Mouse (Mus musculus) brain, embryonic 14.5 days (tissue): Measurements from ENCODE around the gene Ano5. TPM values are rescaled to one million over a fixed set of nuclear protein-coding genes. Genes with fewer than 3 reads are reported as not detected.
A peak's percentile ranks its signal among the peaks of the same experiment; 100 is the strongest.

Experiments
- DNase-seq: peaks from one replicate; pipeline ENCODE4 v3.0.0-alpha.2; 2011; ENCODE audit warnings: low read depth
- CTCF ChIP-seq: fragments of 200-500 bp; IDR thresholded peaks from 2 replicates; pipeline ENCODE4 v1.5.1; 2012; ENCODE audit warnings: inconsistent platforms, mild to moderate bottlenecking, moderate library complexity, borderline replicate concordance; ENCODE audit not compliant: insufficient read depth, insufficient read length; ENCODE audit errors: extremely low read depth
- POLR2A ChIP-seq: fragments of 200-500 bp; IDR thresholded peaks from 2 replicates; pipeline ENCODE4 v1.6.1; 2012; ENCODE audit warnings: mild to moderate bottlenecking, inconsistent platforms, borderline replicate concordance; ENCODE audit not compliant: poor library complexity, insufficient read depth, insufficient read length, severe bottlenecking; ENCODE audit errors: extremely low read depth
- polyA plus RNA-seq: library from polyadenylated mRNA; depleted of rRNA; stranded (reverse); fragments of >200 nt; gene quantifications from 2 replicates; pipeline ENCODE4 v1.2.3, GENCODE M21; 2012; rRNA removed

Ano5 gene
- 0.35 and 0.57 TPM in 2 replicates for polyA plus RNA-seq

DNA sequence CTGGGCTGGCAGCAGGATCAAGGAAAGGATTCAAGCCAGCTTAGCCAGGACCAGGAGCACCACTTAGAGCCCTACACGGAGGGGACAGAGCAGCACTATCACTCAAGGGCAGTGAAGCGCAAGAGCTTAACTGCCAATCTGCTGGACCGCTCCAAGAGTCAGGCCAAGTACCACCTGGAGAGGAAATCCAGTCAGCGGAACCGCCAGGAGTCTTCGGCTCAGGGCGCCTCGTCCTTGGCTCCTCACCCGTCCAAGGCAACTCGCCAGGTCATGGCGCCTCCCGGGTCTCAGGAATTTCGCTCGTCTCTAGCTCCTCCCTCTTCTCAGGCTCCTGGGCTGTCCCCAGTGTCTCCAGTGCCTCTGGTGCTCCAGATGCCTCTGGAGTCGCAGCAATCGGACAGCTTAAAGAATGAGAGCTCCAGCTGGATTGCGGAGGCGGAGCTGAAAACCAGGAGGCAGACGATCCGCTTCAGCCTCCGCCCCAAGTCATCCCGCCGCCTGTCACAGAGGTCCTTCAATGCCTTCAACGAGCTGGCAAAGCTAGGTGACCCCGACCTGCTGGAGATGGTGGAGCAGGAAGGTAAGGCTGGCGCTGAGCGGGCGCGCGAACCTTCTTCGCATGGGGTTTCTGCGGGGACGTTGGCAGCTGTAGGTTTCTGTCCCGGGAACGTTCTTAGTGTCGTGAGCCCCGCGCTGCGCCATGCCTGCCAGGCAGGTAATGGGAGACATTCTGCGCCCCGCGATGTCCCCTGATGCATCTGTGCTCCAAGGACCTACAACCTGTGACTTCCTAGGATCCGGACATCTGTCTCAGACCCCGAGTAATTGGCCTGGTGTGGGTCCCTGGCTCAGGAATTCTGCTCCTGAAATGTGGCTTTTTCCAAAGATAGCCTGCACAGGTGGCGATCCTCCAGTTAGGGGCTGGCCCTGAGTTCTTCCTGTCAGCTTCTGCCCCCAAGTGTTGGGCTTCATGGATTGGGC, at the start of gene Ano5:
Gene Ano5 (plus strand): TSS at position 359 of the 981 bp plus-strand sequence.
- TF ChIP-seq POLR2A (no peak), CTCF (no peak)
- DNase-seq: peak; percentile 63

- DNase-seq: peak; percentile 78
- TF ChIP-seq POLR2A (no peak), CTCF (peak; percentile 54; the same call in 1 of the 2 replicates)
These were observed 11.4 kb upstream of the Ano5 start for GRCm38 (mm10) chr7:51499396-51499795.

DNA sequence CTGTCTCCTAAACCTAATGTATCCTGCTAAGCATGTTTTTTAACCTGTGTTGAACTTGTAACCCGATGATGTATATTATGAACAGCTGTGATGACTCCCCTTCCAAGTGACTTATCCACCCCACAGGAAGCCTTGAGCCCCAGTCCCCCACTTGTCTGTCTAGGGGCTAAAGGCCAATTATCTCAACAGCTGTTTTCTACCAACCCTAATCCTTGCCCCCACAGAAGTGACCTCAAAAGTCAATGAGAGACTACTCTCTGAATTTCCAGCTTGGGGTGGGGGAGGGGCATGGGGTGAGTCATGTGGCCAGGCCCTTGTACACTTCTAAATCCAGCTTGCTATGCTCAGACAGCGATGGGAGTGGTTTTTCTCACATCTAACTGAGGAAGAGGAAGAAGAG, 6.9 kb upstream of the Ano5 start:
- no peak for DNase-seq
- TF ChIP-seq POLR2A: no peak
- TF ChIP-seq CTCF: no peak

- no peak for TF ChIP-seq POLR2A
- TF ChIP-seq CTCF: no peak
These were observed 682 bp upstream of the Ano5 start for GRCm38 (mm10) chr7:51510147-51510546.

GRCm38 (mm10) chr7:51539344-51539743, 28.5 kb downstream of the Ano5 start:
- DNase-seq: no peak
- TF ChIP-seq CTCF (no peak), POLR2A (no peak)

More at GRCm38 (mm10) chr7:51510147-51510546, 682 bp upstream of the Ano5 start:
- DNase-seq: no peak

DNA sequence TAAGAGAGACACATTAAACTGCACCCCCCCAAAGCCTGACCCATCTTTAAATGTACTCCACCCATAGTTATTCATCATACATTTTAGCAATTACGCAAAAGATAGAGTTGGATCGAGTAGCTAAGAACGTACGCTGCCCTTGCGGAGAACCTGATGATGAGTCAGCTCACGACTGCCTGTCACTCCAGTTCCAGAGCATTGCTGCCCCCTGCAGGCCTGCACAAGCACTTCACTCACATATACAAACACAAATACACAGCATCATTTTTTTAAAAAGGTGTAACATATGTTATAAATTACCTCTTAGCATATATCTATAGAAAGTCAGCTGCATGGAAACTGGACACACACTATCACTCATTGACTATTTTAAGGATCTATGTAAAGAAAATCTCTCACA, 29.9 kb downstream of the Ano5 start:
- DNase-seq: peak; percentile 24
- peak; percentile 58; the same call in 1 of the 2 replicates for TF ChIP-seq CTCF
- no peak for TF ChIP-seq POLR2A

DNA sequence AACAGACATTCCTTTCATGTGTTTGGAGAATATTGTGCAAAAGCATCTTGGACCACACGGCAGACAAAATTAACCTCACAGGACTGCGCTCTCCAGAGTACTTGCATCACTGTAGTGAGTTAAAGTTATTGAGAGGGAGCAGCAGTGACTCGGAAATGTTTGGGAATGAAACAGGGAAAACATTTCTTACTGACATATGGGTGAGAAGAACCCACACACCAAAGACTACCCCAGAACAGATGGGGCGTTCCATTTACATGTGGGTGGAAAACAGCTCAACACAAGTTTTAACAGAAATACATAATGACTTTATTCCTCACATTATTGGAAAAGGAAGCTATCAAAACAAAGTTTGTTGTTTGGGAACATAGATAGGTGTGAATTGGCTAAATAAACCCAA, 89.2 kb downstream of the Ano5 start:
- no peak for TF ChIP-seq CTCF
- TF ChIP-seq POLR2A: no peak
- peak; percentile 46 for DNase-seq

- TF ChIP-seq CTCF (no peak), POLR2A (no peak)
- peak; percentile 60 for DNase-seq
These were observed 92.9 kb downstream of the Ano5 start for GRCm38 (mm10) chr7:51603741-51604140.

GRCm38 (mm10) chr7:51614404-51614803, 103.6 kb downstream of the Ano5 start:
- TF ChIP-seq POLR2A: no peak
- TF ChIP-seq CTCF: peak; percentile 28; the same call in 1 of the 2 replicates

GRCm38 (mm10) chr7:51617941-51618340, 107.1 kb downstream of the Ano5 start:
- TF ChIP-seq CTCF (no peak), POLR2A (no peak)
- peak; percentile 90 for DNase-seq

More at GRCm38 (mm10) chr7:51614404-51614803, 103.6 kb downstream of the Ano5 start:
- DNase-seq: peak; percentile 69

- no peak for TF ChIP-seq POLR2A
- TF ChIP-seq CTCF: no peak
- peak; percentile 77 for DNase-seq
These were observed 107.6 kb downstream of the Ano5 start for GRCm38 (mm10) chr7:51618412-51618811.
